Mouse (Mus musculus) urinary bladder, adult 18-20 months (tissue): ENCODE measurements around the gene Pabpn1l.
"Not testable (repeated sequence)": the region's sequence is repeated elsewhere in the genome, so short reads cannot be mapped to it uniquely, and the experiment has no call there.

Experiments
- DNase-seq, 2 experiments: peaks; one replicate each; pipeline ENCODE4 v3.0.0; 2022; ENCODE audit warnings: low spot score in 2 of 2, mixed read lengths in 2 of 2

Pabpn1l gene

GRCm38 (mm10) chr8:122648192-122648970 is 25.8 kb upstream of the Pabpn1l start:
- DNase-seq: no peak

- no peak for DNase-seq
Observed at GRCm38 (mm10) chr8:122646337-122646736, 23.8 kb upstream of the Pabpn1l start.

DNA sequence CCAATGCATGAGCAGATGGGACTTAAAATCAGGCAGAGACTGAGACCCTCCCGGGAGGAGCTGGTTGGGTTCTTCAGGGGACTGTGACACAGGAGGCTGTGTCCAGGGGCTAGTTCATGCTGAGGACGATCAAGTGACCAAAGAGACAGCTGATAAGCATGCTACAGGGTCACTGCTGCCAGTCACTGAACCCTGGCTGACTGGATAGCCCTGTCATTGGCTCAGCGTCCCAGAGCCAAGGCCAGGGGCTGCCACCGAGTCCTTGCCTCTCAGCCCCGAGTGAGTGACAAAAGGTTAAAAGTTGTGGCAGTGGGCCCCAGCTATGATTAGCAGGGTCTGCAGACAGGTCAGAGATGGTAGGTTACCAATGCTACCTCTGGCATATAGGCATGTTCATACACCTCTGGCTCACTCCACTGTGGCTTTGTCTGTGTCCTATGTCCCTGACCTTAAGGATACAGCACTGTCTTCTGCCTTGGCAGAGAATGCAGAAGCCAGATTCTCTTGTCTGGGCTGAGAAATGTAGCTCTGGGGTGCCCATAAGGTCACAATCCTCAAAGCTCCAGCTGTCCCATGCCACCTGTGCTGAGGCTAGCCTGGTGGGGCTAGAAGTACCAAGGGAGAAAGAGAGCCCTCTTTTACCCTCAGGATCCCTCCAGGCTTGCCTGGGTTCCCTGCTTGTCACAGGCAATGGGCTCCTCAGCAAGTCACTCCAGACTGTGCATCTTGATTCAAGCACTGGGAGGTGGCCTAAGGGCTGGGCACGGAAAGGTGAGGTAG is 21.8 kb upstream of the Pabpn1l start:
- no peak for DNase-seq

- DNase-seq: no peak
Observed at GRCm38 (mm10) chr8:122642071-122642470, 19.5 kb upstream of the Pabpn1l start.

GRCm38 (mm10) chr8:122641406-122641805 is 18.9 kb upstream of the Pabpn1l start:
- no peak for DNase-seq

GRCm38 (mm10) chr8:122640825-122641224 is 18.3 kb upstream of the Pabpn1l start:
- DNase-seq: no peak

DNA sequence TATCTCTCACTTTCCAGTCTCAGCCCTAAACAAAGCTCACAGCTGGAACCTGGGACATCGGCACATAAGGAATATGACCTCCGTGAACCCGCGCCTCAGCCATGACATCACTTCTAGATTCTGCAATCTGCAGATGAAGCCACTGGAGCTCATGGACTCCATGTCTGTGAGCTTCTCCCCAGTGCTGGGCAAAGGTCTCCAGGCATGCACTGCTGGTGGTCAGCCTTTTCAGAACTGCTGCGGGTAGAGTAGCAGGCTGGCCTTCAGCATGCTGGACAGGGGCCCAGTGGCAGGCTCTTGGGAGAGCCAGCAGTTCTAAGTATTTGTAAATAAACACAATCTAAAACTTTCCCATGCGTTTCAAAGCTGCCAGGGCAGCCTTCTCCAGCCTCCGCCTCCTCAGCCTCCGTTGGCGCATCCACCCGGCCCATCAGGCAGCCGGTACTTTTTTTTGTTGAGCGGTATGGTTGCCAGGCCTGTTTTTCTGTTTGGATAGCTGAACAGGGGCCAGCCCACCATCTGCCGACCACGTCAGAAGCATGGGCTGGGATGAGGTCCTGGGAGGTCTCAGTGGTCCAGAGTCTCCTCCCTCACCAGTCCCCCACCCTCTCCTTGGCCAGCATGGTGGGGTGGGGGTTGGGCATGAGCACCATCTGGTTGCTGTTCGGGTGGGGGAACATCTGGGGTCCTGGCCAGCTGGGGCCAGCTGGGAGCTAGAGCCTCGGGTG is 17.1 kb upstream of the Pabpn1l start:
- DNase-seq: peak in 1 of 2 experiments; percentile 40

DNA sequence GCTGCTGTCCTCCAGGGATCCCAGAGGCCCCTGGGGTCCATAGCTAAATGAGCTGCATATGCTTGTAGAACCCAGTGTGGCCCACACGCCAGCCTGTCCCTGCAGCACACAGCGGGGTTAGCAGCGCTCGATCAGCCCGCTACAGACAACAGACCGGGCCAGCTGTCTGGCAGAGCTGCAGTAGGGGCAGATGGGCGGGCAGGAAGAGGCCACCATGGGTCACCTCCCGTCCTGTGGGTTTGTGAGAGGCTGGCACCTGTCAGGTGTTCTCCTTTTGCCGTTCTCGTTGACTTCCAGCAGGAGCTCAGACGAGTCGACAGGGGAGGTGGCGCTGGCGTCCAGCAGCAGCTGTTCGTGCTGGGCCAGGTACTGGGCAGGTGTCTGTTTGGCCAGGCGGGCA is 16.1 kb upstream of the Pabpn1l start:
- no peak for DNase-seq

- DNase-seq: no peak
Observed at GRCm38 (mm10) chr8:122637230-122637629, 14.7 kb upstream of the Pabpn1l start.

DNA sequence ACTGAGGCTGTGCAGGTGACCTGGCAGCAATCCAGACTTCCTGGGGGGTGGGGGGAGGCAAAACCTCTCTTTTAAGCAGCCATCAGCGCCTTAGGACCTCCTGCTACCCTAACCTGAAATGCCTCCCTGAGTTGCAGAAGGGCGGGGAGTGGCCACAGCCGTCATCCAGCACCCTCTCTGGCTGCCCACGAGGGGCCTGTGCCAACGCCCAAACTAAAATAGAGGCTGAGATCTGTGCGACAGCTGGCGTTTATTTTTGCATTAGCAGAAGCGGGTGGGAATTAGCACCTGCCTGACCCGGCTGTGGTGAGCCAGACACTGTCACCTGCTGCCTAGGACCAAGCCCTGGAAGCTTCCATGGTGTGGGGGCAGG is 14.2 kb upstream of the Pabpn1l start:
- no peak for DNase-seq

GRCm38 (mm10) chr8:122635878-122636802 is 13.6 kb upstream of the Pabpn1l start:
- peak; percentile 25 to 60 for DNase-seq

- DNase-seq: no peak
Observed at GRCm38 (mm10) chr8:122633205-122633604, 10.7 kb upstream of the Pabpn1l start.

DNA sequence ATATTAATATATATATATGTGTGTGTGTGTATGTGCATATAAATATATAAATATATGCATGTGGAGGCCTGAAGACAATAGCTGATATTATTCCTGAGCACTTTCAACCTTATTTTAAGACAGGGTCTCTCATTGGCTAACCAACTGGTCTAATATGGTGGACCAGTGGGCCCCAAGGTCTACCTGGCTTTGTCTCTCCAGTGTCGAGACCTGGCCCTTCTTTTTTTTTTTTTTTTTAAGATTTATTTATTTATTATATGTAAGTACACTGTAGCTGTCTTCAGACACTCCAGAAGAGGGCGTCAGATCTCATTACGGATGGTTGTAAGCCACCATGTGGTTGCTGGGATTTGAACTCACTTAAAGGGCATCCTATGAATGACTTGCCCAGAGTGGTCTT is 9.6 kb upstream of the Pabpn1l start:
- DNase-seq: not testable (repeated sequence)

DNA sequence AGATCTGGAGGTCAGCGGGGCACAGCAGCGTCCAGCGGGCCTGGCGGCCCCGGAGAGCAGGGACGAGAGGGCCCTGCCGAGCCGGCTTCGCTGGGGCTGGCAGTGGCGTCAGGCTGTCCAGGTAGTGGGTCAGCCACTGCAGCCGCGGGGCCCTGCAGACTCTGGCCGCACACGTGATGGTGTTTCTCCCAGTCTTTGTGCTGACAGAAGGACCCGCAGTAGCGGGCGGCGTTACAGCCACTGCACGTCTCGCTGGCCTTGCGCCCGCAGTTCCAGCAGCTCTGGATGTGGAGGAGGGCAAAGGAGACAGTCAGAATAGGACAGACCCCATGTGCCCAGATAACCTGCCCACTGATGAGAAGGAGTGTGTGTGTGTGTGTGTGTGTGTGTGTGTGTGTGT is 8.2 kb upstream of the Pabpn1l start:
- no peak for DNase-seq

DNA sequence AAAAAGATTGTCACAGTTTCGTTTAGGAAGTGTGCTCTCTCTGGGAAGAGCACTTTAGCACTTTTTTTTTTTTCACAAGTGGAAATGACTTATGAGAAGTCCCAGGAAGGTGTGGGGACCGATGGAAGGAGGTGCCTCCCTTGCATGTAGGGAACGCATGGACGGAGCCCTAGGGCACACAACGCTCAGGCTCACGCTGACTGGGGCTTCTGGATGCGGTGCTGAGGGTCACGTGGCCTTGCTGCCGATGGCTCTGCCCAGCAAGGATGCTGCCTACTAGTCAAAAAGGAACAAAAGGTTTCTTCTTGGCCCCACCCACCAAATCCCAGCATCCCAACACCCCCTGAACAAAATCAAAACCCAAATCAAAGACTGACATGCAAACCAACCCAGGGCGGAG is 6.8 kb upstream of the Pabpn1l start:
- no peak for DNase-seq

DNA sequence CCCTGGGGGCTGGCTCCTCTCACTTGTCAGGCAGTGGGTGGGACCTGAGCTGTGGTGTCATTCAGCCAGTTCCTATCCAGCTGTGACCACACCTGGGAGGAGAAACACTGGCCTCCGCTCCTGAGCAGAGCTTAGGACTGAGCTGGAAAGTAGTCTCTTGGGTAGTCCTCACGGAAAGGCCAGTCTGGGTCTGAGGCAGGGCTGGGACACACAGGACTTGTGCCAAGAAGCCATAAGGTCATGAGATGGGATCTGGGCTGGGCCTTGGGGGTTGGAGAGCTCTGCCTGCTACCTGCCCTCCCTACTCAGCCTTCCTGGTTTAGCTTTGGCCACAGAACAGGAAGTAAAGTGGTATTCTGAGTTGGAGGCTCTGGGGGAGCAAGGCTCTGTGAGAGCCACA is 4.4 kb upstream of the Pabpn1l start:
- no peak for DNase-seq

- DNase-seq: no peak
Observed at GRCm38 (mm10) chr8:122625811-122626210, 3.3 kb upstream of the Pabpn1l start.

DNA sequence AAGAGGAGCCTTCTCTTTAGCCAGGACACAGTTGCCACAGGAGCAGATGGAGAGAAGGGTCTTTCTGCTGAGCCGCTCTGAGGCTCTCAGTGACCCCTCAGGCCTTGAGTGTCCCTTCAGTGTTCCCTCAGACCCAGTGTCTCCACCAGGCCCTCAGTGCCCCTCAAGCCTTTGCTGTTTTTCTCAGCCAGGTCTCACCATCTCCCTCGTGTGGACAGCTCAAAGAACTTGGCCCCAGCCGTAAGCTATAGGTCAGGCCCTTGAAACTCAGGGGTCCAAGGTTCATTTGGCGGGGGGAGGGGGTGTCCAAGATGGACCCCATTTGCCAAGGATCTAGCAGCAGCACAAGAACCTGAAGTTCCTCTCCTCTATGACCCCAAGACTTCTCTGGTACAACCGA is 2.1 kb upstream of the Pabpn1l start:
- DNase-seq: no peak

DNA sequence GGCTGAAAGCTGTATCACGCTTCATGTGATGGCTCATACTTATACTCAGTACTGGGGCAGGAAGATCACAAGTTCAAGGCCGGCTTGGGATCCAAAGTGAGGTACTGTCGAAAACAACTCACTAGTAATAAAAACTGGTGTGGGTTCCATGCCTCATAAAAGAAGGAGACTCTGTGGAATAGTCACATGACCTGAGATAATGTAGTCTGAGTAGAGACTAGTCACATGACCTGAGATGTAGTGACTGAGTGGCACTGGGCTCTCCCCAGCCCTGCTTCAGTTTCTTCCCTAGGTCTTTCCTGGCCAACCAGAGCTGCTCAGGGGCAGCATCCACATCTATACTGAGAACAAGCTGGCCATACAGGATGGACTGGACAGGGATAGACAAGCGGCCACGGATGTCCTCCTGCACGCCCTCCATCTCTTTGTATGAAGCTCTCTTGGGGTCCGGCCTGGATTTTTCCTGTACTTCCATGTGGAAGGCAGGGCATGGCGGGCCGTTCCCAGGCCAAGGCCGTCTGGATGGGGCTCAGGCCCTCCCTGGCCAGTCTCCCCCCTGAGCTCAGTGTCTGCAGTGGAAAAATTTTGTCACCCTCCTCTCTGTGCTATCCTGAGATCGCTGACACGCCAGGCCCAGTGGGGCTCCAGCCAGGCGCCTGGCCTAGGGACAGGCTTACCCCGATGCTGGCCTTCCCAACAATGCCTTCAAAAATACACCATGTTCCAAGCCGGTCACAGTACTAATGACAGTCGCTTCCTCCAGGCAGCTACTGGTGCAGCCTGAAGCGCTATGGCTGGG is 1.5 kb upstream of the Pabpn1l start:
- DNase-seq: no peak

- no peak for DNase-seq
Observed at GRCm38 (mm10) chr8:122620446-122620845, 2.1 kb downstream of the Pabpn1l start.
